Mouse (Mus musculus): ENCODE data around the gene Atg9a. TPM values are rescaled to one million over a fixed set of nuclear protein-coding genes. Genes with fewer than 3 reads are reported as not detected.

Gene Atg9a
- polyA plus RNA-seq, 1 experiment from 2014 or later = 24.1 TPM

- Histone ChIP-seq H3K4me2 (no peak overlapping the region), H3K36me3 (peaks cover 42% of the 10 kb centered on the region), H3K4me1 (replicated peaks) (peaks cover 37% of the 10 kb centered on the region), H3K27me3 (peaks cover 43% of the 10 kb centered on the region), H3K4me3 (replicated peaks) (no peak overlapping the region), H3K27ac (no peak overlapping the region), H3K9me3 (no peaks in the 10 kb centered on the region), H3K9ac (replicated peaks) (no peak overlapping the region)
- no peak for ATAC-seq (ENCODE audit: insufficient number of reproducible peaks, insufficient read depth, low FRiP score, low TSS enrichment, low read depth)
- WGBS = 79% methylated on average over 5 of the region's 5 CpGs
These were observed 22.9 kb upstream of the Atg9a start for GRCm38 (mm10) chr1:75214886-75215285.

DNA sequence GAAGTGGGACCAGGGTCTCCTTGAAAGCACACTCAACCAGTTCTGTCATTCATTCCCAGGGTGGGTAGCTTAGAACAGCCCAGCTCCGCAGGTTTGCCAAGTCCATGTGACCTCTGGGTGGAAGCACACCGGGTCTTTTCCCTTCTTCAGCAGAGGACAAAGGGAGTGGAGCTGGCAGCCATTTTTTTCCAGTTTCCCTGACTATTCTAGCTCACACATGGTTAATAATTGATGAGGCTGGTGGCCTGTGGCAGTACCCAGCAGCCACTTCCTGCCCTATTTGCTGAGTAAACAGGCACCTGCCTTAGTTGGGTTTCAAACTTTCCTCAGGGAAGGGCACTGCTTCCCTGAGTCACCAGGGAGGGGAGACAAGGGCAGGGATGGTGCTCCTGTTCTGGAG, 22.4 kb upstream of the Atg9a start:
- H3K4me3 ChIP-seq (replicated peaks) = no peak overlapping the region
- H3K9me3 ChIP-seq = no peaks in the 10 kb centered on the region
- H3K27me3 ChIP-seq = peaks cover 38% of the 10 kb centered on the region
- H3K4me2 ChIP-seq = no peak overlapping the region
- no peak overlapping the region for H3K9ac ChIP-seq (replicated peaks)
- H3K27ac ChIP-seq = no peak overlapping the region
- 84% methylated on average over 2 of the region's 2 CpGs for WGBS
- H3K4me1 ChIP-seq (replicated peaks) = peaks cover 37% of the 10 kb centered on the region
- H3K36me3 ChIP-seq = peaks cover 42% of the 10 kb centered on the region
- ATAC-seq (ENCODE audit: insufficient number of reproducible peaks, insufficient read depth, low FRiP score, low TSS enrichment, low read depth) = no peak

DNA sequence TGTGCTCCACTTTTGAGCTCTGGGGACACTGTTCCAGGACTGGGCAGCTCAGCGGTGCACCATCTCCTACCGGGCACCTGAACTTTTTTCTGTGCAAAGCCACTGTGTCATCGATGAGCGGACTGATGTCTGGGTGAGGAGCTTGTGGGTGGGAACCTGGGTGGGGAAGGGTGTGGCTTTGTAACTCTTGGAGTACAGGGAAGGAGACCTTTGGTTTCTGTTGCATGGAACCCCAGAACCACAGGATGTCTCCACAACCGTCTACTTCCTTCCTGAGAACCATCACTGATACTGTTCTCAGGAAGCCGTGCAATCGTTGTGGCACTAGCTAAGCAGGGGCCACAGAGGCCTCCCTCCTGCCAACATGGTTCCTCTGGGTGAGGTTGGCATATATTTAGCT, 21.1 kb upstream of the Atg9a start:
- H3K4me1 ChIP-seq (replicated peaks) = peaks cover 32% of the 10 kb centered on the region
- 92% methylated on average over 7 of the region's 7 CpGs for WGBS
- no peaks in the 10 kb centered on the region for H3K9me3 ChIP-seq
- peaks cover 25% of the 10 kb centered on the region for H3K27me3 ChIP-seq
- H3K36me3 ChIP-seq = peaks cover 42% of the 10 kb centered on the region
- H3K9ac ChIP-seq (replicated peaks) = no peak overlapping the region
- H3K4me2 ChIP-seq = no peak overlapping the region
- H3K27ac ChIP-seq = no peak overlapping the region
- no peak overlapping the region for H3K4me3 ChIP-seq (replicated peaks)
- ATAC-seq (ENCODE audit: insufficient number of reproducible peaks, insufficient read depth, low FRiP score, low TSS enrichment, low read depth) = no peak

- Histone ChIP-seq H3K4me3 (replicated peaks) (no peak overlapping the region), H3K9ac (replicated peaks) (no peak overlapping the region), H3K4me1 (replicated peaks) (peaks cover 29% of the 10 kb centered on the region), H3K27me3 (peaks cover 19% of the 10 kb centered on the region), H3K4me2 (no peak overlapping the region), H3K36me3 (peaks cover 42% of the 10 kb centered on the region), H3K27ac (no peak overlapping the region), H3K9me3 (no peaks in the 10 kb centered on the region)
- 91% methylated on average over 4 of the region's 4 CpGs for WGBS
- no peak for ATAC-seq (ENCODE audit: insufficient number of reproducible peaks, insufficient read depth, low FRiP score, low TSS enrichment, low read depth)
These were observed 20.5 kb upstream of the Atg9a start for GRCm38 (mm10) chr1:75212542-75212941.

GRCm38 (mm10) chr1:75211141-75211708, 19.2 kb upstream of the Atg9a start:
- ATAC-seq (ENCODE audit: insufficient number of reproducible peaks, insufficient read depth, low FRiP score, low TSS enrichment, low read depth) = no peak; the same call in 1 of the 2 replicates
- Histone ChIP-seq H3K27me3 (peaks cover 7% of the 10 kb centered on the region; the same call in 1 of the 2 replicates), H3K9me3 (no peaks in the 10 kb centered on the region), H3K27ac (no peak overlapping the region), H3K36me3 (peaks cover 42% of the 10 kb centered on the region), H3K9ac (replicated peaks) (peak overlapping the region; percentile 90), H3K4me2 (peak overlapping the region; percentile 92), H3K4me3 (replicated peaks) (peak overlapping the region; percentile 97), H3K4me1 (replicated peaks) (peaks cover 29% of the 10 kb centered on the region)
- WGBS = 14% methylated on average over 17 of the region's 17 CpGs

GRCm38 (mm10) chr1:75210136-75211087, 18.4 kb upstream of the Atg9a start, which contains the start of the genes Glb1l and Stk16:
Gene Glb1l, minus strand, starts transcription at chr1:75210813.
Gene Stk16, plus strand, starts transcription at chr1:75210838.
- WGBS = 6% methylated on average over 42 of the region's 42 CpGs
- H3K4me3 ChIP-seq (replicated peaks) = peak within 1 kb of the TSS; percentile 97
- peak; percentile 75 for ATAC-seq (ENCODE audit: insufficient number of reproducible peaks, insufficient read depth, low FRiP score, low TSS enrichment, low read depth)

DNA sequence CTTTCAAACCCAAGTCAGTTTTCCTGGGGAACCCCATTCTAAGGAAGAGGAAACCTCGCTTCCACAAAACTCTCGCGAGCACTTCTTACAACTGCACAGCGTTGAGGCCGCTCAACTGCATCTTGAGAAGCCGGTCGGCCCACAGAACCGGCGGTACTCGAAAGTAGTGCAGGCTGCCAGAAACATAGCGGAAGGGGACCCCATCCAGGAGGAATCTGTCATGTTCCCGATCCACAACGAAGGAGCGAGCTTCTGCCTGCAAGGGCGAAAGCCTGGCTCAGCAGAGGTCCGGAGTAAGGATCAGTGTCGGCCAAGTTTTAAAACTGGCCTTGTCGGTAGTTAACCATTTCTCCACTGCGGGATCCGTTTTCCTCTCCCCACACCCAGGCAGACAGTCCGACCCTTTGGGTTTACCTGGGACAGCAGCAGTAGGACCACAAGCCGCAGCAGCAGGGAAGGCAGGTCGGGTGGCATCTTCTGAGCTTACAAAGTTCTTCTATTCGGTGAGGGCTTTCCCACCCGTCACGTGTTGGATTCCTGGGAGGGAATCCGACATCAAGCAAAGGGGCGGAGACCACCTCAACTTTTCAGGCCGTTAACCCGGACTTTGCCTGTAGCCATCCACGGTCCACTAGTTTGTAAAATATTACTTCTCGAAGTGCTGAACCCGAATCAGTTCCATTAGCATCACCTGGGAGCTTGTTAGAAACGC, 17.1 kb upstream of the Atg9a start:
- H3K9me3 ChIP-seq = no peaks in the 10 kb centered on the region
- peaks cover 29% of the 10 kb centered on the region for H3K4me1 ChIP-seq (replicated peaks)
- H3K27me3 ChIP-seq = no peaks in the 10 kb centered on the region; the same call in 1 of the 2 replicates
- H3K36me3 ChIP-seq = peaks cover 24% of the 10 kb centered on the region
- no peak overlapping the region for H3K27ac ChIP-seq
- peak overlapping the region; percentile 70 for H3K9ac ChIP-seq (replicated peaks)
- no peak for ATAC-seq (ENCODE audit: insufficient number of reproducible peaks, insufficient read depth, low FRiP score, low TSS enrichment, low read depth)
- H3K4me2 ChIP-seq = peak overlapping the region; percentile 92
- H3K4me3 ChIP-seq (replicated peaks) = peak overlapping the region; percentile 97
- WGBS = 14% methylated on average over 34 of the region's 34 CpGs

More at GRCm38 (mm10) chr1:75210136-75211087, 18.4 kb upstream of the Atg9a start, which contains the start of the genes Glb1l and Stk16:
- Histone ChIP-seq H3K9me3 (no peaks in the 10 kb centered on the region), H3K9ac (replicated peaks) (peak within 1 kb of the TSS; percentile 90), H3K27me3 (no peaks in the 10 kb centered on the region; the same call in 1 of the 2 replicates), H3K4me2 (peak within 1 kb of the TSS; percentile 92), H3K4me1 (replicated peaks) (peaks cover 29% of the 10 kb centered on the region), H3K36me3 (peaks cover 37% of the 10 kb centered on the region), H3K27ac (0 out of 2 replicates have a peak within 1 kb of the TSS, but pooled peaks have one; percentile 45)

DNA sequence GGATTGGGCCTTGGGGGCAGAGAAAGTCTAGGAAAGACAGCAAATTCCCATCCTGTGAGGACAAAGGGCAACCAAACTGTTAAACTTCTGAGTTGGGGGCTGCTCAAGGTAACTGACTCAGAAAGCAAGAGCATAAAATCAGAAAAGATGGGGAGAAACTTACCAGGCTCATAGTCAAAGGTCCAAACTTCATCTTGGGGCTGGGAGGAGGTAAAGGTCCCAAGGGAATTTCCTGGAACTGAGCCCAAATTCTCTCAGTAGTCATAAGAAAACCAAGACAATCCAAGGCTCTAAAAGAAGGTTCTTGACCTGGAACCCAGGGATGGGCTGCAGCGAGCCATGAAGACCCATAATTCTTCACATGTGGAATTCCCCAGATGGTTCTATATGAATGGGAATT, 9.2 kb upstream of the Atg9a start:
- H3K4me1 ChIP-seq (replicated peaks) = no peaks in the 10 kb centered on the region
- no peaks in the 10 kb centered on the region for H3K9me3 ChIP-seq

GRCm38 (mm10) chr1:75192452-75192851, 456 bp upstream of the Atg9a start:
- WGBS = under 1% methylated on average over 19 of the region's 19 CpGs
- H3K4me2 ChIP-seq = peak overlapping the region; percentile 92
- H3K27ac ChIP-seq = peak overlapping the region; percentile 93
- no peak for ATAC-seq (ENCODE audit: insufficient number of reproducible peaks, insufficient read depth, low FRiP score, low TSS enrichment, low read depth)
- no peaks in the 10 kb centered on the region for H3K27me3 ChIP-seq
- peaks cover 17% of the 10 kb centered on the region for H3K4me1 ChIP-seq (replicated peaks)
- H3K9me3 ChIP-seq = no peaks in the 10 kb centered on the region
- H3K9ac ChIP-seq (replicated peaks) = peak overlapping the region; percentile 83
- H3K4me3 ChIP-seq (replicated peaks) = peak overlapping the region; percentile 81
- H3K36me3 ChIP-seq = peaks cover 43% of the 10 kb centered on the region

More for the DNA sequence above, 9.2 kb upstream of the Atg9a start:
- ATAC-seq (ENCODE audit: insufficient number of reproducible peaks, insufficient read depth, low FRiP score, low TSS enrichment, low read depth) = no peak
- H3K27me3 ChIP-seq = no peaks in the 10 kb centered on the region
- H3K4me2 ChIP-seq = no peak overlapping the region
- no peak overlapping the region for H3K4me3 ChIP-seq (replicated peaks)
- WGBS = 86% methylated on average over 1 of the region's 1 CpGs
- H3K27ac ChIP-seq = no peak overlapping the region
- H3K9ac ChIP-seq (replicated peaks) = no peak overlapping the region
- H3K36me3 ChIP-seq = peaks cover 40% of the 10 kb centered on the region

- no peaks in the 10 kb centered on the region for H3K27me3 ChIP-seq
- peak overlapping the region; percentile 92 for H3K4me2 ChIP-seq
- no peak for ATAC-seq (ENCODE audit: insufficient number of reproducible peaks, insufficient read depth, low FRiP score, low TSS enrichment, low read depth)
- peak overlapping the region; percentile 81 for H3K4me3 ChIP-seq (replicated peaks)
- peak overlapping the region; percentile 79 for H3K27ac ChIP-seq
- peaks cover 17% of the 10 kb centered on the region for H3K4me1 ChIP-seq (replicated peaks)
- H3K9me3 ChIP-seq = no peaks in the 10 kb centered on the region
- WGBS = 47% methylated on average over 5 of the region's 5 CpGs
- H3K9ac ChIP-seq (replicated peaks) = peak overlapping the region; percentile 83
- H3K36me3 ChIP-seq = peaks cover 43% of the 10 kb centered on the region
These were observed 756 bp downstream of the Atg9a start for GRCm38 (mm10) chr1:75191258-75191621.

DNA sequence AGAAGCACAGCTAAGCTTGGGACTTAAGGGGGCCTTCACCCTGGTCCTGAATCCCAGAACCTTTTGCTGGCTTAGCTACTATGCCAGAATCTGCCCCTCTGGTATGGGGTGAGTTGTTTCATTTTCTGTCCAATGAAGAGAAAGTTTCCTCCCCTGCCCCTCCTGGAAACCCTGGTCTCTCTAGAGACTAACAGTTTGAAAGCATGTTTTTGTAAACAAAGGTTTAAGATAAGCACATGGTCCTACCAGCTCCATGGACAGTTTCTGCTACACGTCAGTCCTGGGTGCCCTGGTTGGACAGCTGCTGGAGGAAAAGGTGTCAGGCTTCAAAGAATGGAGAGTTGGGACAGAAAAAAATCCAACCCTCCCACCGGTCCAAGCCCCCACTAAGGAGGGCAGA, 1.4 kb downstream of the Atg9a start:
- Histone ChIP-seq H3K4me3 (replicated peaks) (peak overlapping the region; percentile 81), H3K36me3 (peaks cover 43% of the 10 kb centered on the region), H3K9me3 (no peaks in the 10 kb centered on the region), H3K27ac (no peak overlapping the region), H3K27me3 (no peaks in the 10 kb centered on the region), H3K9ac (replicated peaks) (peak overlapping the region; percentile 83), H3K4me2 (peak overlapping the region; percentile 92), H3K4me1 (replicated peaks) (peaks cover 17% of the 10 kb centered on the region)
- WGBS = 56% methylated on average over 2 of the region's 2 CpGs
- no peak for ATAC-seq (ENCODE audit: insufficient number of reproducible peaks, insufficient read depth, low FRiP score, low TSS enrichment, low read depth)

Measured in limb, embryonic 12.5 days (tissue).